In genomic region chr2:146728693-146729092, GRCm38 (mm10) we compare ENCODE assay signal across 22 mouse cellular contexts.
"Had no signal": no experiment of that assay in that cellular context is flagged by ENCODE, and none has a peak within 500 bp of the region (broad histone marks: within the 10 kb centered on the region; RNA-seq: fewer than 3 reads in every experiment).

No protein-coding gene starts in this region.

- H3K9ac ChIP-seq: heart, embryonic 12.5 days; hindbrain, embryonic 13.5 days; hindbrain, embryonic 15.5 days; limb, embryonic 12.5 days; liver, embryonic 13.5 days had no signal

- H3K27me3 ChIP-seq: heart, embryonic 12.5 days; limb, embryonic 12.5 days; liver, embryonic 13.5 days had no signal

- ATAC-seq: hindbrain, postnatal 0 days; intestine, embryonic 16.5 days had no signal

- H3K27ac ChIP-seq: gastrocnemius, adult 2 months; heart, adult 2 months; hindbrain, embryonic 13.5 days; hindbrain, embryonic 15.5 days; hindbrain, postnatal 0 days; limb, embryonic 10.5 days; limb, embryonic 12.5 days; liver, embryonic 13.5 days had no signal

- DNase-seq: gastrocnemius, adult 2 months; gastrocnemius, postnatal 10 days; gastrocnemius, postnatal 25 days; heart, adult 2 months; heart, postnatal 10 days; heart, postnatal 4 days; kidney, adult 11 months; kidney, adult 2 months; kidney, adult 9 months; kidney, postnatal 10 days; kidney, postnatal 25 days; layer of hippocampus, adult 9-11 months; layer of hippocampus, postnatal 36 days; liver; liver, embryonic 13.5 days had no signal

- H3K4me3 ChIP-seq: gastrocnemius, adult 2 months; heart, adult 2 months; heart, embryonic 12.5 days; hindbrain, embryonic 13.5 days; hindbrain, embryonic 15.5 days; limb, embryonic 10.5 days; limb, embryonic 12.5 days; liver, embryonic 13.5 days had no signal

- H3K36me3 ChIP-seq: heart, embryonic 12.5 days; hindbrain, embryonic 13.5 days; hindbrain, embryonic 15.5 days; limb, embryonic 10.5 days; limb, embryonic 12.5 days; liver, embryonic 13.5 days had no signal

- H3K9me3 ChIP-seq: heart, embryonic 12.5 days; hindbrain, embryonic 13.5 days; hindbrain, embryonic 15.5 days; limb, embryonic 10.5 days; limb, embryonic 12.5 days; liver, embryonic 13.5 days had no signal

- H3K4me1 ChIP-seq: heart, embryonic 12.5 days; limb, embryonic 12.5 days; liver, embryonic 13.5 days had no signal
